18 mouse cellular contexts compared by ENCODE assay signal in the genomic region with DNA sequence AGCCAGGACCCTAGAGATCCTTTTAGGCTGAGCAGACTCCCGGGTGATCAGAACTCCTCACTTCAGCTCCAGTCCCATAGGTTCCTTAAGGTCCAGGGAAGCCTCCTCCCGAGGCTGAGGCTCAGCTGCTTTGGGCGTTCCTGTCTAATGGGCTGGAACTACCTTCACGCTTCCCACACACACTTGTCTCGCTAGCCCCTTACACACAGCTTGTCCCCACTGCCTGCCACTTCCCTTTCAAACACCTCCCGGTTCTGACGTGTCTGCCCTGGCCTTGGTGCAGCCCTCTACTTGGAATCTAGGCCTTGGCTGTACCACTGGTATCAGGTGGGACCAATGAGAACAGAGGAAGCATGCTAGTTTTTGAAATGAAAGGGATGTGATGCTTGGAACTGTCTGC. TPM values are rescaled to one million over a fixed set of nuclear protein-coding genes. Genes with fewer than 3 reads are reported as not detected.
DNase-seq lines count a peak whose midpoint lies in the region; ATAC-seq and TF ChIP-seq lines count a peak whose summit lies in the region.
"Had no signal": no experiment of that assay in that cellular context is flagged by ENCODE, and none has a peak within 500 bp of the region (broad histone marks: within the 10 kb centered on the region; RNA-seq: fewer than 3 reads in every experiment).

No protein-coding gene starts in this region.

- no peaks in the 10 kb centered on the region for H3K9me3 ChIP-seq in kidney, embryonic 14.5 days (ENCODE audit: control insufficient read depth, low read length)
- no peaks in the 10 kb centered on the region for H3K9me3 ChIP-seq in midbrain, embryonic 10.5 days (replicated peaks)
- H3K9me3 ChIP-seq in midbrain, embryonic 14.5 days (ENCODE audit: control insufficient read depth, low read length), result no peaks in the 10 kb centered on the region
- H3K9me3 ChIP-seq: embryonic facial prominence, embryonic 12.5 days; forebrain, embryonic 15.5 days; heart, embryonic 15.5 days had no signal

- DNase-seq in kidney, adult 11 months, result no peak
- DNase-seq in layer of hippocampus, adult 2 months (ENCODE audit: low spot score in 2 of 2), result no peak
- no peak for DNase-seq in layer of hippocampus, adult 8-10 months (ENCODE audit: low spot score in 2 of 2)
- DNase-seq in midbrain, embryonic 10.5 days (ENCODE audit: low spot score), result no peak
- DNase-seq in midbrain, embryonic 14.5 days, result no peak
- DNase-seq: adrenal gland, postnatal 10 days; cerebellum, adult 11 months; cerebellum, adult 8-10 months; cerebellum, postnatal 14 days; gastrocnemius, postnatal 14 days; heart, adult 2 months; heart, postnatal 14 days had no signal

- peaks cover 9% of the 10 kb centered on the region for H3K4me1 ChIP-seq in kidney, embryonic 14.5 days (ENCODE audit: control insufficient read depth, insufficient read depth, low read length)
- H3K4me1 ChIP-seq in midbrain, embryonic 10.5 days, result 0 out of 2 replicates have a peak, but pooled peaks cover 6% of the 10 kb centered on the region
- no peaks in the 10 kb centered on the region for H3K4me1 ChIP-seq in midbrain, embryonic 14.5 days (ENCODE audit: control insufficient read depth, insufficient read depth, low read length)
- peaks cover 20% of the 10 kb centered on the region for H3K4me1 ChIP-seq in cortical plate, adult 2 months (ENCODE audit: control insufficient read depth, insufficient read depth, low read length)
- H3K4me1 ChIP-seq: embryonic facial prominence, embryonic 12.5 days; forebrain, embryonic 15.5 days had no signal

- no peak overlapping the region for H3K4me3 ChIP-seq in kidney, embryonic 14.5 days (ENCODE audit: low read length)
- no peak overlapping the region for H3K4me3 ChIP-seq in layer of hippocampus, adult 2 months
- H3K4me3 ChIP-seq in midbrain, embryonic 10.5 days, result no peak overlapping the region
- H3K4me3 ChIP-seq in midbrain, embryonic 14.5 days (replicated peaks; ENCODE audit: low read depth, low read length), result no peak overlapping the region
- no peak overlapping the region for H3K4me3 ChIP-seq in cortical plate, adult 2 months (ENCODE audit: insufficient read depth, low read length)
- H3K4me3 ChIP-seq: embryonic facial prominence, embryonic 12.5 days; forebrain, embryonic 15.5 days; heart, adult 2 months; heart, embryonic 15.5 days had no signal

- peak; percentile 76 for ATAC-seq in kidney, embryonic 14.5 days (ENCODE audit: low FRiP score, low TSS enrichment)
- no peak for ATAC-seq in midbrain, embryonic 14.5 days (ENCODE audit: low FRiP score, low TSS enrichment)
- ATAC-seq: forebrain, embryonic 15.5 days had no signal

- H3K36me3 ChIP-seq in kidney, embryonic 14.5 days (ENCODE audit: control insufficient read depth, insufficient read depth, low read length), result no peaks in the 10 kb centered on the region
- H3K36me3 ChIP-seq in midbrain, embryonic 10.5 days, result peaks cover 26% of the 10 kb centered on the region
- no peaks in the 10 kb centered on the region; the same call in 1 of the 2 replicates for H3K36me3 ChIP-seq in midbrain, embryonic 14.5 days (ENCODE audit: control insufficient read depth, insufficient read depth, low read length)
- H3K36me3 ChIP-seq: forebrain, embryonic 15.5 days had no signal

- no peak overlapping the region for H3K4me2 ChIP-seq in kidney, embryonic 14.5 days (replicated peaks; ENCODE audit: low read depth, low read length)
- no peak overlapping the region for H3K4me2 ChIP-seq in midbrain, embryonic 14.5 days (ENCODE audit: low read length)
- H3K4me2 ChIP-seq: embryonic facial prominence, embryonic 12.5 days; forebrain, embryonic 15.5 days; heart, embryonic 11.5 days; heart, embryonic 15.5 days had no signal

- TF ChIP-seq POLR2A in cortical plate, adult 2 months (IDR thresholded peaks at IDR 0.05; ENCODE audit: extremely low read depth, insufficient read depth, low read length), result no peak

- 38% methylated on average over 7 of the region's 7 CpGs for WGBS in kidney, embryonic 14.5 days
- whole genome bisulfite sequencing in midbrain, embryonic 10.5 days, result 86% methylated on average over 7 of the region's 7 CpGs
- 62% methylated on average over 7 of the region's 7 CpGs for WGBS in midbrain, embryonic 14.5 days

- TF ChIP-seq CTCF in layer of hippocampus, adult 2 months (conservative IDR thresholded peaks at IDR 0.05), result no peak
- TF ChIP-seq CTCF in cortical plate, adult 2 months (IDR thresholded peaks at IDR 0.05; ENCODE audit: extremely low read depth, insufficient read depth, low read length), result no peak

- H3K27ac ChIP-seq in kidney, embryonic 14.5 days (ENCODE audit: low read depth, low read length), result no peak overlapping the region
- H3K27ac ChIP-seq in layer of hippocampus, adult 2 months, result peak overlapping the region; percentile 82
- 0 out of 2 replicates have a peak overlapping the region, but pooled peaks have one; percentile 28 for H3K27ac ChIP-seq in midbrain, embryonic 10.5 days (replicated peaks)
- H3K27ac ChIP-seq in midbrain, embryonic 14.5 days (replicated peaks; ENCODE audit: low read depth, low read length), result no peak overlapping the region
- H3K27ac ChIP-seq in cortical plate, adult 2 months (ENCODE audit: insufficient read depth, low read length), result peak overlapping the region; percentile 17; the same call in 1 of the 2 replicates
- H3K27ac ChIP-seq: embryonic facial prominence, embryonic 12.5 days; forebrain, embryonic 15.5 days; heart, adult 2 months; heart, embryonic 15.5 days had no signal

- no peak overlapping the region for H3K9ac ChIP-seq in kidney, embryonic 14.5 days (ENCODE audit: low read depth, low read length)
- no peak overlapping the region for H3K9ac ChIP-seq in midbrain, embryonic 14.5 days (replicated peaks; ENCODE audit: low read length)
- H3K9ac ChIP-seq: embryonic facial prominence, embryonic 12.5 days; forebrain, embryonic 15.5 days; heart, embryonic 15.5 days had no signal

- no peaks in the 10 kb centered on the region for H3K27me3 ChIP-seq in kidney, embryonic 14.5 days (ENCODE audit: control insufficient read depth, insufficient read depth, low read length)
- no peaks in the 10 kb centered on the region for H3K27me3 ChIP-seq in midbrain, embryonic 10.5 days (ENCODE audit: low read depth, poor library complexity, severe bottlenecking)
- no peaks in the 10 kb centered on the region for H3K27me3 ChIP-seq in midbrain, embryonic 14.5 days (ENCODE audit: control insufficient read depth, insufficient read depth, low read length)
- H3K27me3 ChIP-seq: embryonic facial prominence, embryonic 12.5 days; forebrain, embryonic 15.5 days; heart, embryonic 15.5 days had no signal

RNA-seq across cellular contexts. Expression of a gene that starts 38.4 kb away (rescaled TPM):
- 6.2 and 7.6 TPM in 2 replicates for polyA plus RNA-seq in kidney, embryonic 14.5 days (2014; fragmentation: Nextera tagmentation; extraction: Ambion mirVana)
- 100 to 1,000 TPM; 173 to 184 TPM for total RNA-seq in layer of hippocampus, adult 2 months (2021)
- total RNA-seq in layer of hippocampus, adult 8-10 months (2022), result 100 to 1,000 TPM; 160 to 184 (median 174) TPM
- 5.1 and 5.2 TPM in 2 replicates for polyA plus RNA-seq in midbrain, embryonic 10.5 days (2016; fragmentation: Nextera tagmentation; extraction: Ambion mirVana)
- polyA plus RNA-seq in midbrain, embryonic 14.5 days (2014; fragmentation: Nextera tagmentation; extraction: Ambion mirVana), result 8.5 and 9.6 TPM in 2 replicates
- polyA plus RNA-seq in cortical plate, adult 2 months (2012; rRNA removed), result 221 and 228 TPM in 2 replicates

Comparison
In these comparisons a context has a peak if more than half of its experiments do, and no peak if none do; other contexts are left out.
1. H3K27ac ChIP-seq: peak in layer of hippocampus, adult 2 months (single experiment), midbrain, embryonic 10.5 days (single experiment) and cortical plate, adult 2 months (single experiment); none in kidney, embryonic 14.5 days (single experiment) and midbrain, embryonic 14.5 days (single experiment).
2. RNA of a gene that starts 38.4 kb away (polyA plus RNA-seq): 221 to 228 TPM in cortical plate, adult 2 months; 8.5 to 9.6 TPM in midbrain, embryonic 14.5 days, 6.2 to 7.6 TPM in kidney, embryonic 14.5 days and 5.1 to 5.2 TPM in midbrain, embryonic 10.5 days; every median in the first group is over 10 times any median in the second.